Mouse (Mus musculus): Measurements from ENCODE around the gene Amigo1.

DNA sequence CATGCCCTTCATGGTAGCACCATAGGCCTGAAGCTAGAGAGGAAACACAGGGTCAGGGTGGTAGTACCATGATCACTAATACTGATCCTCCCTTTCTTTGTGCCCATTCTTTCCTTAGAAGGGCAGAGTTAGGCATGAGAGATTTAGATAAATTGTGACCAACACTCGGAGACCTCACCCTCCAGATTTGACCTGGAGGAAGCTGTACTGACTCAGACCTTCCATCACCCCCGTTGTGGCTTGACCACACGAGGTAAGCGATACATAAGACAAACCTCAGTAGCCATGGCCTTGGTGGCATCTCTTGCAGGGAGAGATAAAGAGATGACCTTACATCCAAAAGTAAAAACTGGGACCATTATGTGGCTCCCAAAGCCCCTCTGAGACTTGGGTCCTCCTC is 9.2 kb downstream of the Amigo1 start:
- TF ChIP-seq GATA1 (IDR thresholded peaks at IDR 0.05; ENCODE audit: borderline replicate concordance, low read length) (no peak), TAL1 (conservative IDR thresholded peaks at IDR 0.05; ENCODE audit: low read depth, low read length) (no peak), CTCF (IDR thresholded peaks at IDR 0.05; ENCODE audit: low read depth, low read length) (no peak), GATA2 (IDR thresholded peaks at IDR 0.05; ENCODE audit: borderline replicate concordance, low read depth, low read length) (no peak), POLR2AphosphoS5 (IDR thresholded peaks at IDR 0.05; ENCODE audit: insufficient replicate concordance, low read depth, low read length) (no peak)
